Mouse (Mus musculus) liver, adult 2 months (tissue): Measurements from ENCODE around the gene Grhl1.

Experiments
- CTCF ChIP-seq: fragments of 200-500 bp; IDR thresholded peaks from 2 replicates; pipeline ENCODE4 v1.5.1; 2011; ENCODE audit warnings: low read depth, low read length, control low read depth
- POLR2A ChIP-seq: fragments of 200-500 bp; IDR thresholded peaks from 2 replicates; pipeline ENCODE4 v1.6.1; 2011; ENCODE audit warnings: low read length, control low read depth; ENCODE audit not compliant: insufficient read depth; ENCODE audit errors: extremely low read depth

DNA sequence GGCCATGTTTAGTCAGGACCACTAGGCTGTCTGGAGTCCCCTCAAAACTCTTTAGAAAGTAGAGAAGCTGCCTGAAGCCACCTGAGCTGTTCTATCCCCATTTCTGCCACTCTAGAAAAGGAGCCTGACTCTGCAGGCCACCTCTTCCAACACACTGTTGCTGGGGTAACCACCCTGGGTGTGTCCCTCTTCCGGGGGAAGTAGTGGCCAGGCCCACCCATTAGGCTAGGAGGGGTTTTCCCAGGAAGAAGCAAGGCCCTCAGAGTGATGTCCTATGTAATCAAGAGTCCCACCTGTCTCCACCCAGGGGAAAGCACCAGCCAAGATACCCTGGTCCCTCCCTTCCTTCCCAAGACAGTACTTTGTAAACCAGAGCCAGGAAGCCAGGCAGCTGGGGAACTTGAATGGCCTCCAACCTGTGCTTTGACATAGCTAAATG is 61.7 kb downstream of the Grhl1 start:
- TF ChIP-seq CTCF: no peak
- TF ChIP-seq POLR2A: no peak
